Mouse (Mus musculus): ENCODE measurements around the gene Mast4. TPM values are rescaled to one million over a fixed set of nuclear protein-coding genes. Genes with fewer than 3 reads are reported as not detected.

The Mast4 gene
- total and polyA plus RNA-seq, 3 experiments: 0.99 to 7.4 (median 6.1) TPM

DNA sequence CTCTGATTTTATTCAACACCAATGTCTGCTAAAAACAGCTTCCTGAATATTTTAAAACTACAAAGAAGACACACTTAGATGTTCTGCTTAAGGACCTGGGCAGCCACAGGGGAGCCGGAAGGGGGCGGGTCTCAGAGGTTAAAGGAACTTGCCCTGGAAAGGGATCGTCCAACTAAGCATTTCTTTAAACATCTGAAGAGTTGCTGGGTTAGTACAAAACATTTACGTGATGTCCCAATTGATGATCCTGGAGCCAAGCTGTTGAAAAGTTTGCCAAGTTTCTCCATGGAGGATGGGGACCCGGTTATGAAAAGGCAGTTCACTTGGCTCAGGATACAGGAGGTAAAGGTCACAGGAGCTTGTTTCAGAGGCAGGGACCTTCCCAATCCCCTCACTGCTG, 48.5 kb downstream of the Mast4 start:
- Histone ChIP-seq H3K4me1 (ENCODE audit: control insufficient read depth in 1 of 2, insufficient read depth in 2 of 2) (no peaks in the 10 kb centered on the region), H3K4me2 (ENCODE audit: insufficient read depth, low read depth, poor library complexity, severe bottlenecking) (no peak overlapping the region), H3K27ac (ENCODE audit: insufficient read depth, low read depth) (no peak overlapping the region), H3K36me3 (replicated peaks in 1 of 2; ENCODE audit: control insufficient read depth in 1 of 2, insufficient read depth in 1 of 2, low read length in 1 of 2) (no peaks in the 10 kb centered on the region), H3K79me2 (replicated peaks; ENCODE audit: control insufficient read depth, extremely low read depth, insufficient read depth, poor library complexity, severe bottlenecking) (no peaks in the 10 kb centered on the region), H3K27me3 (replicated peaks) (no peaks in the 10 kb centered on the region), H3K4me3 (replicated peaks in 1 of 3; ENCODE audit: low read depth in 2 of 3, low read length in 2 of 3, poor library complexity in 1 of 3) (no peak overlapping the region), H3K9ac (ENCODE audit: insufficient read depth, low read depth) (no peak overlapping the region), H3K9me3 (replicated peaks; ENCODE audit: low read length) (no peaks in the 10 kb centered on the region)
- TF ChIP-seq SMC3 (IDR thresholded peaks at IDR 0.05; ENCODE audit: low read depth, low read length): no peak
- no peak for TF ChIP-seq ETS1 (conservative IDR thresholded peaks at IDR 0.05; ENCODE audit: low read depth, low read length)
- TF ChIP-seq NRF1 (IDR thresholded peaks at IDR 0.05; ENCODE audit: low read depth, low read length): no peak
- TF ChIP-seq RAD21 (IDR thresholded peaks at IDR 0.05; ENCODE audit: low read depth, low read length): no peak
- no peak for TF ChIP-seq ZMIZ1 (IDR thresholded peaks at IDR 0.05; ENCODE audit: low read depth, low read length)
- TF ChIP-seq ZC3H11A (IDR thresholded peaks at IDR 0.05; ENCODE audit: low read depth, low read length): no peak
- TF ChIP-seq ZKSCAN1 (IDR thresholded peaks at IDR 0.05; ENCODE audit: borderline replicate concordance, low read depth, low read length): no peak
- no peak for TF ChIP-seq JUND (conservative IDR thresholded peaks at IDR 0.05; ENCODE audit: low read depth, low read length)
- no peak for TF ChIP-seq SIN3A (IDR thresholded peaks at IDR 0.05; ENCODE audit: low read length)
- no peak for TF ChIP-seq PAX5 (IDR thresholded peaks at IDR 0.05; ENCODE audit: low read length)
- in situ Hi-C loops (cut with MboI; ENCODE audit: low pct_ligation_motif_present, low pct_unique_long_range_greater_than_20kb, low sequenced_read_pairs) (no loop called here), dilution Hi-C loops (cut with MboI; ENCODE audit: extremely low pct_ligation_motif_present, extremely low pct_unique_long_range_greater_than_20kb, low sequenced_read_pairs) (no loop called here)
- DNase-seq (ENCODE audit: extremely low read depth): no peak

DNA sequence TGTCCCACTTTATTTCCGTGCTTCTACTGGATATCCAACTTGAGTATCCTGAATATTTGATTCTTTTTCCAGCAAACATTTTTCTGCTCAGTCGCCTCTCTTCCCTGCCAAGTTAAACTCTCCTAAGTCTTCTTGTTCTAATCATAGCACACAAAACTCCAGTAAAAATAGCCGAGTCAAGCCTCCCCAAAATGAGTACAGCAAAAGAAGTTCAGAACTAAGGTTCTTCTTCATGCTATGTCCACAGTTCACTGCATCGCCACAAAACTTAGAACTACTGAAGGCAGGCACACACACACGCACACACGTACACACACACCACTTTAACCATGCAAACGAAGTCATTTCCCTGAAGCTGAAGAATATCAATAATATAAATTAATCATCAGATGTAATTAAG, 49.3 kb downstream of the Mast4 start:
- no peak overlapping the region for H3K27ac ChIP-seq (ENCODE audit: insufficient read depth, low read depth)
- TF ChIP-seq ZC3H11A (IDR thresholded peaks at IDR 0.05; ENCODE audit: low read depth, low read length): no peak
- TF ChIP-seq TBP (conservative IDR thresholded peaks at IDR 0.05; ENCODE audit: low read depth, low read length): no peak
- TF ChIP-seq CHD1 (IDR thresholded peaks at IDR 0.05; ENCODE audit: low read depth, low read length): no peak
- TF ChIP-seq CTCF (conservative IDR thresholded peaks at IDR 0.05 in 1 of 2, IDR thresholded peaks at IDR 0.05 in 1 of 2; ENCODE audit: low read depth in 2 of 2, low read length in 2 of 2): no peak
- TF ChIP-seq ETS1 (conservative IDR thresholded peaks at IDR 0.05; ENCODE audit: low read depth, low read length): no peak
- TF ChIP-seq MAZ (IDR thresholded peaks at IDR 0.05; ENCODE audit: low read depth, low read length): no peak
- no peak for TF ChIP-seq EP300 (IDR thresholded peaks at IDR 0.05; ENCODE audit: low read length)
- no peak for TF ChIP-seq JUND (conservative IDR thresholded peaks at IDR 0.05; ENCODE audit: low read depth, low read length)
- TF ChIP-seq POLR2A (IDR thresholded peaks at IDR 0.05; ENCODE audit: low read depth, low read length): no peak
- TF ChIP-seq USF2 (conservative IDR thresholded peaks at IDR 0.05; ENCODE audit: low read depth, low read length): no peak
- TF ChIP-seq CHD2 (IDR thresholded peaks at IDR 0.05; ENCODE audit: low read length): no peak
- no peak for DNase-seq (ENCODE audit: extremely low read depth)
- dilution Hi-C loops (cut with MboI; ENCODE audit: extremely low pct_ligation_motif_present, extremely low pct_unique_long_range_greater_than_20kb, low sequenced_read_pairs) (no loop called here), in situ Hi-C loops (cut with MboI; ENCODE audit: low pct_ligation_motif_present, low pct_unique_long_range_greater_than_20kb, low sequenced_read_pairs) (no loop called here)
- H3K36me3 ChIP-seq (replicated peaks in 1 of 2; ENCODE audit: control insufficient read depth in 1 of 2, insufficient read depth in 1 of 2, low read length in 1 of 2): no peaks in the 10 kb centered on the region
- no peak overlapping the region for H3K4me2 ChIP-seq (ENCODE audit: insufficient read depth, low read depth, poor library complexity, severe bottlenecking)
- no peak overlapping the region for H3K9ac ChIP-seq (ENCODE audit: insufficient read depth, low read depth)
- H3K79me2 ChIP-seq (replicated peaks; ENCODE audit: control insufficient read depth, extremely low read depth, insufficient read depth, poor library complexity, severe bottlenecking): no peaks in the 10 kb centered on the region
- H3K4me1 ChIP-seq (ENCODE audit: control insufficient read depth in 1 of 2, insufficient read depth in 2 of 2): no peaks in the 10 kb centered on the region
- H3K4me3 ChIP-seq (replicated peaks in 1 of 3; ENCODE audit: low read depth in 2 of 3, low read length in 2 of 3, poor library complexity in 1 of 3): no peak overlapping the region
- no peaks in the 10 kb centered on the region for H3K9me3 ChIP-seq (replicated peaks; ENCODE audit: low read length)
- no peaks in the 10 kb centered on the region for H3K27me3 ChIP-seq (replicated peaks)

Data from CH12.LX (cell line).